Mouse (Mus musculus) CH12F3 (cell line): Measurements from ENCODE around the gene Tmem41b.
"Not testable (repeated sequence)": the region's sequence is repeated elsewhere in the genome, so short reads cannot be mapped to it uniquely, and the experiment has no call there.

Source experiments
- in situ Hi-C: fragments of 300-500 bp; cut with MboI; formaldehyde crosslinking; loops from 2 replicates; pipeline ENCODE4 v1.14.3; 2020; ENCODE audit warnings: low sequenced_read_pairs

The Tmem41b gene

GRCm38 (mm10) chr7:109986775-109987174, at the start of gene Tmem41b:
TSS of gene Tmem41b (minus strand) at chr7:109986929.
- in situ Hi-C loops, result not testable (repeated sequence)

GRCm38 (mm10) chr7:110030342-110030741, 43.6 kb upstream of the Tmem41b start:
- in situ Hi-C loops, result no loop called here

- in situ Hi-C loops, result no loop called here
These were observed 42.1 kb upstream of the Tmem41b start for GRCm38 (mm10) chr7:110028826-110029225.

GRCm38 (mm10) chr7:110026594-110026993, 39.9 kb upstream of the Tmem41b start:
- in situ Hi-C loops, result no loop called here

DNA sequence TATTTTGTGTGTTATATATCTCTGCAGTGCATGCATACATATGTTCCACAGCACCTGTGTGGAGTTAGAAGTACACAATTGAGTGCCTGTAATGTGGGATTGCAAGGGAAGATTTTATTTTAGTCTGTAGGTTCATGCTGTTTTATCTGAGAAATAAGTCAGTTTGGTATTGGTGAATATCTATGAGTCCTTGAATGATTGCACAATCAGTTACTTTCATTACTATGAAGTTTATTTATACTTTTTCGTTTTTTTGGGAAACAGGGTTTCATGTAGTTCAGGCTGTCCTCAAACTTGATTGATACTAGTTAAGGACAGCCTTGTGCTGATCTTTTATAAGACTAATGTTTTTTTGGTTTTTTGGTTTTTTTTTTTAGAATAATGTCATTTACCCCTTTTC, 36.8 kb upstream of the Tmem41b start:
- in situ Hi-C loops, result no loop called here

- in situ Hi-C loops, result no loop called here
These were observed 32.1 kb upstream of the Tmem41b start for GRCm38 (mm10) chr7:110018631-110019482.

DNA sequence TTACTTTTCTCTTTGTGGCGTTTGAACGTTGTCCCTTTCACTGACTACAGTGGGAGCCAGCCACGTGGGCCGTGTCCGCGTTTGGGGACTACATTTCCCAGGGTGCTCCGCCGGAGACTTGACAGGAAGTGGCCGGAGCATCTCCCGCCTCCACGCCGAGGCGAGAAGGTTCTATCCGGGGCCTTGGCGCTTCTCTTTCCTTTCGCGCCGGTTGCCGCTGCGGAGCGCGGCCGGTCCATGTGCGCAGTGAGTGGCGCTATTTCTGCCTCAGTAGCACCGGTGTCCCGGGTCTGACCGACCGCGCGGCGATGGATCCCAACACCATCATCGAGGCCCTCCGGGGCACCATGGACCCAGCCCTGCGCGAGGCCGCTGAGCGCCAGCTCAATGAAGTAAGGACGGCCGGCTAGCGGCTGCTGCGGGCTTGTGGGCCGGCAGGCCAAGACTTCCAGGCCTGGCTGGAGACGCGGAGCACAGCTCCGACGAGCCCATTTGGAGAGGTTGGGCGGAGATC, 31.4 kb upstream of the Tmem41b start, which contains the start of gene Ipo7:
Ipo7 (plus strand) TSS at position 158 of the 514 bp plus-strand sequence.
- in situ Hi-C loops, result no loop called here

GRCm38 (mm10) chr7:110014272-110014671, 27.5 kb upstream of the Tmem41b start:
- in situ Hi-C loops, result no loop called here

GRCm38 (mm10) chr7:110011417-110011816, 24.7 kb upstream of the Tmem41b start:
- in situ Hi-C loops, result no loop called here

- in situ Hi-C loops, result no loop called here
These were observed 22.4 kb upstream of the Tmem41b start for GRCm38 (mm10) chr7:110009084-110009483.

GRCm38 (mm10) chr7:110008513-110008912, 21.8 kb upstream of the Tmem41b start:
- in situ Hi-C loops, result no loop called here

- in situ Hi-C loops, result no loop called here
These were observed 19.9 kb upstream of the Tmem41b start for GRCm38 (mm10) chr7:110006471-110007195.

- in situ Hi-C loops, result no loop called here
These were observed 19.2 kb upstream of the Tmem41b start for GRCm38 (mm10) chr7:110005976-110006375.

DNA sequence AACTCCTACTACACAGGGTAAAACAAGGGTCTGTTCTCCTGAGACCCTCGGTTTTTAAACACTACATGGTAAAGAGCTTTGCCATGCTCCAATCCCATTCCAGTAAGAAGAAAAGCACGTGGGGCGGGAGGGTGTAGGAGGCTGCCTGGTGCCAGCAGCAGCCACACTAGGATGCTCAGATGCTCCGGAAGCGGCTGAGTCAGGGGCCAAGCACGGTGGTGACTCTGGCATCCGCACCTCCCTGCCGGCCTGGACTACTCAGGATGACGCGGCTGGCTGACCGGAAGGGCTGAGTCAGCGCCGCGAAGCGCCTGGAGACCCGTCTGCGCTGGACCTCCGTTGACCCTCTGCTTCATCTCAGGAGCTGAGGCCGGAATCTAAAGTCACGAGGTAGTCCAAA, 16.2 kb upstream of the Tmem41b start:
- in situ Hi-C loops, result no loop called here

GRCm38 (mm10) chr7:110002092-110002491, 15.4 kb upstream of the Tmem41b start:
- in situ Hi-C loops, result no loop called here

- in situ Hi-C loops, result no loop called here
These were observed 11.7 kb upstream of the Tmem41b start for GRCm38 (mm10) chr7:109998388-109998787.

- in situ Hi-C loops, result no loop called here
These were observed 6.6 kb upstream of the Tmem41b start for GRCm38 (mm10) chr7:109993157-109993959.

- in situ Hi-C loops, result no loop called here
These were observed 4.6 kb upstream of the Tmem41b start for GRCm38 (mm10) chr7:109991286-109991685.

DNA sequence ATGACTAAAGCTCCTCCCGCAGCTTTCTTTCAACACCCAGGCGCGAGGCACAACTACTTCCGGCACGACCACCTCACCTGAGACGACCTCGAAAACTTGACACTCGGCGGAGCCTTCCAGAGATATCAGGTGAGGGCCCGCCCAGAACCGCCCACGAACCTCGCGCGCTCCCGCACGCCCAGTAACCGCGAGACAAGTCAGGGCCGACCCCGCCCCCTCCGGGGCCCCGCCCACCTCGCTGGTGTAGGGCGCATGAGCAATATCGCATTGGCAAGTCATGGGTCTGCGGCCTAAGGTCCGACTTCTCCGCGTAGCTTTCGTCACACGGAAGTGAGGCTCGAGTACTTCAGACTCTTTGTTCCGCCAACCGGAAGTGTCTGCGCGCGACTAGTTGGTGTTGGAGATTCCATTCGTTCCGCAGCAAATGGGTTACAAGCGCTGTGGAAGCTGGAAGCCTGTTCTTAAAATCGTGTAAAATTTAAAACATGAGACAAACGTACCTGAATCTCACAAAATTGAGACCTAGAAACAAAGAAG, 528 bp downstream of the Tmem41b start:
- in situ Hi-C loops, result no loop called here

- in situ Hi-C loops, result no loop called here
These were observed 1.0 kb downstream of the Tmem41b start for GRCm38 (mm10) chr7:109985661-109986132.
